Mouse (Mus musculus) embryo, embryonic 9.5 days (tissue): ENCODE results near the gene Cd2bp2.

Experiments used
- DNase-seq: peaks from one replicate; pipeline ENCODE4 v3.0.0-alpha.2; 2017; ENCODE audit errors: extremely low spot score

The Cd2bp2 gene

DNA sequence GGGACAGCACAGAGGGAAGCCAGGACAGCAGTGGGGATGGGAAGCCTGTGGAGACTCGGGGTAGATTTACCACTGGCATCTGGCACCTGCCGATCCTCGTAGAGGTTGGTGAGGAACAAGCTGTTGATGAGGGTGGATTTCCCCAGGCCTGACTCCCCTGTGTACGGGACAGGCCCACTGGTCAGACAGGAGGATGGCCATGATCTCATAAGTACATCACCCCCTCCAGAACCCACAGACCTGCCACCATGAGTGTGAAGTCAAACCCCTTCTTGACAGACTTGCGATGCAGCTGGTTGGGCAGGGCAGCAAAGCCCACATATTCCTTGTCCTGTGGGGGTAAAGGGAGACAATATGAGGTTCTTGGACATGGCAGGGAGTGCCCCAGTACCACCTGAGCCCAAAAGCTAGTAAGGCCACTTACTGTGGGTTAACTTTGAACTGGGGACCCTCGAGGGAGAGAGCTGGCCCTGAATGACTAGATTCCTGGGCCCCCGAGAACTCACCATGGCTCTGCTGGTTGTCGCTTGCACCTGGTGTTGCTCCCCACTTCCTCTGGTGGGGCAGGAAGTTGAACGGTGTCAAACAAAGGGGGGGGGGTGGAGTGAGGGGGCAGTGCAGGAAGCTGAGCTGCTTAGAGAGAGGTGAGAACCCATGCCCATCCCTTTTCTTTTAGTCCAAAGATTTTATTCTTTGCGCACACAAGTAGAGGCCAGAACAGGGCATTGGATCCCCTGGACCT lies 22.2 kb upstream of the Cd2bp2 start:
- DNase-seq: no peak

DNA sequence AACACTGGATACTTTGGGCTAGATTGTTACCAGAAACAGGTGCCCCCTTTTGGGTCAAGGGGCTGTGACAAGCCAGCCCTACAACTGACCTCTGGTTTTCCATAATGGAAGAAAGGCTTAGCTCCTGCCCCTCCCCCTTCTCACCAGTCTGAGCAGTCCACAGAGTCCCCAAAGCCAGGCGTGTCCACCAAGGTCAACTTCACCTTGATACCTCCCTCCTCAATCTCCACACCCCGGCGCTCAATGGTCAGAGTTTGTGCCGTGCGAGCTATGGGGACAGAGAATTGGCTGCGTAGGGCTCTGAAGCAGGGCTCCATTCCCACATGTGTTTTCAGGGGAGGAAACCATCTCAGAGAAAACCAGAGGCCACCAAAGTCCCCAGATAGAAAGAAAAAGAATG lies 21.6 kb upstream of the Cd2bp2 start:
- no peak for DNase-seq

DNA sequence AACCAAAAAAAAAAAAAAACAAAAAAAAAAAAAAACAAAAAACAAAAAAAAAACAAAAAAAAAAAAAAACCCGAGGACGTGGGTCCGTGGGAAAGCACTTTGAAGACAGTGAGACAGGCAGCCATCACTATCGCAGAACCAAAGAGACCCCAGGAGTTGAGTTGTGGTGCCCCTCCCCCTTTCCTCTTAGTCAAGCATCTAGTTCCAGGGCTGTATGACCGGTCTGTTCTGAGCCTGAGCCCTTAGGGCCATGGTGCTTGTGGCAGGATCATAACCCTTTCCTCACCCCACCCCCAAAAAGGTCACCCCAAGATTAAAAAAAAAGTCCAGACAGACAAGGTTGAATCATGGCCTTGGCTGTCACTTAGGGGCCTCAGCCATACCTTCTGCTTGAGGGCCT lies 20.5 kb upstream of the Cd2bp2 start:
- no peak for DNase-seq

DNA sequence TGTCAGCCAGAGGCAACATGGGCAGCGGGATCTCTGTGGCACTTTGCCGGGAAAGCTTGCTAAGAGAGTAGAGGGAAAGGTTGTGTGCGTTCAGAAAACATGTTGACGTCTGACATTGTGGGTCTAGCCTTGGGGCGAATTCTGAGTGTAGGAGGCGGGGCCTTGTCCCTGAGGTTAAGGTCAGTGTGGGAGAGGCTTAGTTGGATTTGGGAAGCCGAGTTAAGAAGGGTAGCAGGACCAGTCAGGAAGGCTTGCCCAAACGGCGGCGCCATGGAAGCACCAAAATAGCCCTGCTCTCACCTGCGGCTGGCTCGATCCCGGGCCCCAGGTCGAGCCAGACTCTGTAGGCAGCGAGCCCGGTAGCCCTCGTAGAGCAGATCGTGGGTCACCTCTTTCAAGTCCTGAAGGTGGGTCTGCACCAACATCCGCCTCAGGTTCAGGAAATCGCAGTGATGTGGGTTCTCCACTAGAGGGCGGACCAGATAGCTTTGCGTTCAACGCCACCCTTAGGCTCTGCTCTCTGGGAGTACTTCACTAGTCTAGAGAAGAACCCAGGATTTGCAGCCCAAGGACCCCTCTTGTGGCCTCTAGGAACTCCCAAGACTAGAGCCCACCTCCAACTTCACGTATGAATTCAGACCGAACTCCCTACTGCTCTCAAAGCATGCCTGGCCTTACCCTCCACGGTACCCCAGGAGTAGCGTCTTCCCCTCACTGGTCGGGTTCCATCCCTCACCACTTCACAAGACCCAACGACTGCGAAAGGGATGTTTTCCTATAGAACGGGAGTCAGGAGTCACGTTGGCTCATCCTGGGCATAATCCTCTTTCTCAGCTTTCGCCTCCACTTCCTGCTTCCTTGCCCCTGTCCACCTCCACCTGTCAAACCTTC lies 19.4 kb upstream of the Cd2bp2 start:
- peak; percentile 69 for DNase-seq

DNA sequence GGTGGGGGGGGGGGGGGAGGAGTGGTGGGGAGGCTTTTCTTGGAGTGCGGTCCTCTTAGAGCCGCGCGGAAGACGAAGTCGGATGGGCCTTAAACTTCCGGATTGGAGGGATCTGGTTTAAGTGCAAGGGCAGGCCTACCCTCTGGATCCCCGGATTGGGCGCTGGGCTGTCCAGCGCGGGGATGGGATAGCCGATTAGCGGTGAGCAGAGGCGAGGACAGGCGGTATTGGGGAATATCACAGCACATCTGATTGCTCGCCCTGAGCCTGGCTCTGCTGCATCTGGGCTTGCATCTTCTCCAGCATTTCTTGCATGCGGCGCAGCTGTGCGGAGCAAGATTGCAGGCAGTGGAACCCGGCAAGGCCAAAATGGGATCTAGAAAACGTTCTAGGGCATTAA lies 18.7 kb upstream of the Cd2bp2 start:
- DNase-seq: no peak

DNA sequence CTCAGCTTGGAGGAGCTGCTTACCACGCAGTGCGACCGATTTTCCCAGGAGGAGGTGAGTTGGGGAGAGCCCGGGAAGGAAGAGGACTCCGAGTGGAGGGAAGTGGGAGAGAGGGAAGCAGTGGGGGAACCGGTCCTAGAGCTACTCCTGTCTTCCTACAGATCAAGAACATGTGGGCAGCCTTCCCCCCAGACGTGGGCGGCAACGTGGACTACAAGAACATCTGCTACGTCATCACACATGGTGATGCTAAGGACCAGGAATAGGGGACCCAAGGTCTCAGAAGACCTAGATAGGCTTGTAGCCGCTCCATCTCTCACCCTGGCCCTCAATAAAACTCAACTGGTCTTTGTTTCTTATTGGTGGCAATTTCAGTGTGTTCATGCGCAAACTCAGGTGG lies 18.1 kb upstream of the Cd2bp2 start:
- no peak for DNase-seq

DNA sequence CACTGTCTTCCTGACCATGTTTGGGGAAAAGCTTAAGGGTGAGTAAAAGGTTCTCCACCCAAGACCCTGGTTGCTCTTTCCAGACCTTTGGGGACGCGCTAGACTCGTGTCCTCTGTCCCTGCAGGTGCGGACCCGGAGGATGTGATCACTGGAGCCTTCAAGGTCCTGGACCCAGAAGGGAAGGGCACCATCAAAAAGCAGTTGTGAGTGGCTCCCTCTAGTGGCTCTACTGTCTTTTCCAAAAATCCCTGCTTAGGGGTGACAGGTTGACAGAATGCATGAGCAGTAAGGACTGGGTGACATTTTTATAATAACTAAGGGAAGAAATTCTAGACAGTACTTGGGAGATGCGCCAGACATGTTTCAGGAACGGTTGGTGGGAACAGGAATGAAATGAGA lies 17.6 kb upstream of the Cd2bp2 start:
- peak; percentile 47 for DNase-seq

DNA sequence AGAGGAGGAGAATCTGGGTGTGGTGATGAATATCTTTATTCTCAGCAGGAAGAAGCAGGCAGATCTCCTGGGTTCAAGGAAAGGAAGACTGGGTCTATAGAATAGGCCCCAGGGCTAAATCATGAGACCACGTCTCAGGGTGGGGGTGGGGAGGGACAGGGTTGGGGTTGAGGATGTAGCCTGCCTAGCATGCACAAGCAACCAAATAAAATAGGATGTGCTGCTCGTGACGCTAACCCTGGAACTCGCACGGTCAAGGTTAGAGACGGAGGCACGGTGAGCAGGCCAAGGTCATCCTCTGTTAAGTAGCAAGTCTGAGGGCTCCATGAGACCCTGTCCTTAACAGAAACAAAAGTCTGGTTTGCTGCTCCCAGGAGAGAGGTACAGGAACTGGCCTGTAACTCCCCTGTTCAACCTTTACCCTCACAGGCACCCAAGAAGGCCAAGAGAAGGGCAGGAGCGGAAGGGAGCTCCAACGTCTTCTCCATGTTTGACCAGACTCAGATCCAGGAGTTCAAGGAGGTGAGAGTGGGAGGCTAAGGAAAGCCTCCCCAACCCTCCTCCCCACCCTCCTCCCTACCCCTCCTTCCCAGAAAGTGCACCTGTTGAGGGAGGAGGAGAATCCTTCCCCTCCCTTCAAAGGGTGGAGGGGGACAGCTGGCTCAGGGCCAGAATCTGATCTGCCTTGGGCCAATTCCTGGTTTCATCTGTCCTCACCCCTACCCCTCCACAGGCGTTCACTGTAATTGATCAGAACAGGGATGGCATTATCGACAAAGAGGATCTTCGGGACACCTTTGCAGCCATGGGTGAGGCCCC lies 16.8 kb upstream of the Cd2bp2 start:
- no peak for DNase-seq

DNA sequence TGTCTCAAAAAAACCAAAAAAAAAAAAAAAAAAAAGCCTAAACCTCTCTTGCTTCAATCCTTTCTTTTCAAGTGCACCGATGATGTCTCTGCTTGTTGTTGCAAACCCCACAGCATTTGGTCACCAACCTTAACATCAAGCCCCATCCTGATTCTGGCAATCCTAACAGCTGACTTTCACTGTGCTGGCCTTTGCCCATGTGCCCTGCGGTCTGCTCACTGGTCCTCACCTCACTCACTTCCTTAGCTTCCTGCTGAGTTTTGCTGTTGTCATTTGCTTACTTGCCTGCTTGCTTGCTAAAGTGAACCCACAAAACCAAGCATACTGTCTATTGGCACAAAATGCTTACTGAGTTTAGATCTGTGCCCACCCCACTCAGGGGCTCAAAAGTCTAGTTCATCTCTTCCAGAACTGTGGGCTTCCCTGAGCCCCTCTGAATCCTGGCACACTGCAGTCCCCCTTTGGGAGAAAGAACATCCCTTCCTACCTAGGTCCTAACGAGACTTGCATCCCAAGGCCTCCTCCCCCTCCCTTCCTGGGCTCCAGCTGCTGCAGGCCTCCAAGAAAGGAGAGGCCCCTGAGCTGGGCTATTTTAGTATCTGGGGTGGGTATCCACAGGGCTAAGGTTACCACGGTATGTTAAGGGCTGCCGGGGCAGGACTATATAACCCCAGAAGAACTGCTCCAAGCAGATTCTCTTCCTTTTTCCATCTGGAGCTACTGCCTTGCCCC lies 15.3 kb upstream of the Cd2bp2 start:
- DNase-seq: no peak

DNA sequence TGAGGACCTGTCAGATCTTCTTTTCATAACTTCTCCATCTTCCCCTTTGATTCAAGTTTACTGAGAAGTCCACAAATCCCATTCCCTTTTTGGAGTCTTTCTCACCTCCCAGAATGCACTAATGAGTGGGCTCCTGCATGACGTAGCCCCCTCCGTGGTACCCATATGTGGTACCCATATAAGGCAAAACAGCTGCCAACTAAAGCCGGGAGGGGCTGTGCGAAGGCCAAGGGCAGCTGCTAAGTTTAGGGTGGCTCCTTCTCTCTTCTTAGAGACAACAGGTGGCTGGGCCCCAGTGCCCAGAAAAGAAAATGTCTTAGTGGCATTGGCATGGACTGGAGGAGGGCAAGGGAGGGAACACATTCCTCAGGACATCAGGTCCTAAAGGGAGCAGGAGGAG lies 14.4 kb upstream of the Cd2bp2 start:
- DNase-seq: no peak

DNA sequence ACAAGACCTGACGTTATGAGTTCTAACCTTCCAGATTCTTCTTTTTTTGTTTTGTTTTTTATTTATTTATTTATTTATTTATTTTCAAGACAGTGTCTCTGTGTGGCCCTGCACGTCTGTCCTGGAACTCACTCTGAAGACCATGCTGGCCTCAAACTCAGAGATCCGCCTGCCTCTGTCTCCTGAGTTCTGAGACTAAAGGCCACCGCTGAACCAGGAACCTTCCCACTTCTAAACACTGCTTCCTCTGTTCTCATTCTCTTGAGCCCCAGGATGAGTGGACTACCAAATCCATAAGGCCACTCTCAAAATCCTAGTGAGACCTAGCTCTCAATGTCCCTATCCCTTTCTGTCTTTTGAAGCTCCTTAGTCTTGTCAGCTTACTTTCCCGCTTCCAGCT lies 14.0 kb upstream of the Cd2bp2 start:
- no peak for DNase-seq

DNA sequence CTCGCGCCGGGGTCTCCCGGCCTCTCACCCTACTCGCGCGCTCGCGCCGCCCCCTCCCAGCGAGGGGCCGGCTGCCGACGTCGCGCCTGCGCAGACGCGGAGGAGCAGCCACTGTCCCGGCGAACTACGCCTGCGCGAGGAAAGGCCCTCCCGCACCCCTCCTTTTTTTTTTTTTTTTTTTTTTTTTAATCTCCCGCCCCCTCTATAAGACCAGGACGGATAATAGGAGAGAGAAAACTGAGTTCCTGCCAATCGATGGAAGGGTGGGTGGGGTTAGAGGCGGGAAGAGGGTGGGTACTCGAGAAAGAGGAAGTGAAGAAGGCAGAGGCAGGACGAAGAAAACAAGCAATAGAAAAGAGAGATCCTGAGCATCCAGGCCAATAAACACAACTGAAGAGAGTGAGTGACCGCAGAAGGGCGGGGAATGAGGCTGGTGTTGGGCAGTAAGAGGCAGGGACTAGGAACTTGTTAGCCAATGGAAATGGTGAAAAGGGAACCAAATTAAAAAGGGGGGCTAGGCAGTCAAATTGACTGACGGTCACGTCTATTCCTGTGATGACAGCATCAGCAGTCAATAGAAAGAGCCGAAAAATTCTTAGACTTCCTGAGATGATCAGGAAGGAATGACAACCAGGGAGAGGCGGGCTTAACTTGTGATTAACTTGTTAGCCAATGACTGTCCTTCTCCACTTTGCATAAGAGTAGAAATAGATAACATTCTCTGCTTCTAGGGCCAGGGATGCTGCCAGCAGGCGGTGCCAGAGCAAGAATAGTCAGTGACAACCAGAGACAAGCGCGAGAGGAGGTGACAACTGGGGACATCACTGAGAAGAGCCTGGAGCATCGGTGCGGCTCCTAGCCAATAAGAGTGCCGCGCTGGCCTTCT lies 12.9 kb upstream of the Cd2bp2 start, which contains the start of gene Mylpf:
TSS of gene Mylpf (plus strand) at position 338 of the 886 bp plus-strand sequence.
- DNase-seq: peak; percentile 95

DNA sequence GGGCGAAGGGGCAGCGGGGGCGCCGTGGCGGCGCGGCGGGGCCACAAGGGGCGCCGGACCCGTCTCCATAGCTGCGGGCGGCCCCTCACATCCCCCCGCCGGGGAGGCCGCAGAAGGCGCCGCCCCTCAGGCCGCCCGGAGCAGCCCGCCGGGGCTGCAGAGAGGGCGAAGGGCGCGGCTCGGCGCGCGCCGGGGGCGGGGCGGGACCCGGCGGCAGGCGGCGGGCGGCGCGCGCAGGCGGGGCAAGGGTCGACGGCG lies 12.4 kb upstream of the Cd2bp2 start, which contains the start of gene Tbc1d10b:
TSS of gene Tbc1d10b (minus strand) at position 174 of the 258 bp plus-strand sequence.
- DNase-seq: no peak

DNA sequence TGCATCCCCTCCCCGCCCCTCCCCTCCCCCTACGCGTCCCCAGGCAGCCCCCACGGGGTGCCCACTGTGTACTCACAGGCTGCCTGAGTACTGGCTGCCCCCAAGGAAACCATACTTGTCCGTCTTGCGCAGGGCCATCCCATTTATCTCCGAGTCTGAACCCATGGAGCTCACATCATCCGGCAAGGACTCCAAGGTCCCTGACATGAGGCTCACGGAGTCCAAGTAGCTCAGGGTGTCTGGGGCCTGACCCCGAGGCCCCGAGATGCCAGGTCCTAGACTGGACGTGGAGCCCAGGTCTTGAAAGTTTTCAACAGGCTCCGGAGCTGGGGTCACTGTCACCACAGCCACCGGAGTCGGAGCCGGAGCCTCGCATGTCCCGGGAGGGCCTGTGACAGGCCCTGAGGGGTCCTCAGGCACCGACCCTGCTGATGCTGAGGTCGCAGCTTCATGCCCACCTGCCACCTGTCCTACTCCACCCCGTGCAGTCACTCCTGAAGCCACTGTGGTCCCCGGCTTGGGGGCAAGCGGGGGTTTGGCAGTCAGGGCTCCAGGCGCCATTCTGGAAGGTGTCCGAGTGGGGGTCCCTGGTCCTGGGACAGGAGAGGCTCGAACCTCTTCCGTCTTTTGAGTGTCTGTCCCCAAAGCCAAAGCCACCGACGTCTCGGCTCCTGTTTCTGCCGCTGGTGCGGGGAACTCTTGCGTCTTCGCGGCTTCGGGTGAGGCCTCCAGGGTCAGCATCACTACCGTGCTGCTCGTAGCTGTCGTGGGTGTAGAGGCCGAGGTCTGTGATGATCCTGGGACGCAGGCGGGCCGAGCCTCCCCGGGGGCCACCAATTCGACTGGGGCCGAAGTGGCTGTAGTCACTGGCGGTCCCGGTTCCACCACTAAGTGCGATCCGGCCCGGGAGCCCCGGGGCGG lies 11.8 kb upstream of the Cd2bp2 start:
- peak; percentile 29 for DNase-seq

DNA sequence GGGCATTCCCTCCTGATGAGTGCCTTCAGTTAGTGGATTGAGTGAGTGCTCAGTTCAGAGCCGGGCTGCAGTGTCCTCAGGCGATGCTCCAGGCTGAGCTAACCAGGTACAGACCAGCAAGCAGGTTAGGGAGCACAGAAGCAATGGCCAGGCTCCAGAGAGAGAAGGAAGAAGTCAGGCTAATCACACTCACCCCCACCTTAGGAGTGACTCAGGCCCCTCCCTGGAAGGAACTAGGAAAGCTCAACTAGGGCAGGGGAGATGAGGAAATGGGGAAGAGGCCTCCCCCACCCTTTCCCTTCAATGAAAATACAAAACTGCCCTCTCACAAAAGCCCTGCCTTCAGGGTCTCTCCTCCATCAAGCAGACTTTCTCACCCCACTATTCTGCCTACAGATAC lies 10.8 kb upstream of the Cd2bp2 start:
- DNase-seq: no peak

DNA sequence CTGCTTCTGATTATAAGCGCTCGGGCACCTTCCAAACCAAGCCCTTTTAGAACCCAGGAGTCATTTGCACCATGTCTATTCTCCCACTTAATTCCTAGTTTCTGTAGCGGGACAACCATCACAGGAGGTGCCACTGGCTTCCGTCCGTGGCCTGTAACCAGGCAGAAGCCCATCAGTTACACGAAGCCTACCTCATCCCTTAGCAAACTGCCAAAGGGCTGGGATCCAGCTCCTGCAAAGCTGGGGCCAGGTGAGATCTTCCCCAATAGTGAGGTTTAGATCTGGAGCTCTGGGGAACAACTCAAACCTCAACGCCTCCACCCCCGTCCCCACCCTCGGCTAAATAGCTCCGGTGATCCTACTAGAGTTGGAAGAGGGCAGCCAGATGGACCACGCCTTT lies 634 bp upstream of the Cd2bp2 start:
- DNase-seq: no peak

DNA sequence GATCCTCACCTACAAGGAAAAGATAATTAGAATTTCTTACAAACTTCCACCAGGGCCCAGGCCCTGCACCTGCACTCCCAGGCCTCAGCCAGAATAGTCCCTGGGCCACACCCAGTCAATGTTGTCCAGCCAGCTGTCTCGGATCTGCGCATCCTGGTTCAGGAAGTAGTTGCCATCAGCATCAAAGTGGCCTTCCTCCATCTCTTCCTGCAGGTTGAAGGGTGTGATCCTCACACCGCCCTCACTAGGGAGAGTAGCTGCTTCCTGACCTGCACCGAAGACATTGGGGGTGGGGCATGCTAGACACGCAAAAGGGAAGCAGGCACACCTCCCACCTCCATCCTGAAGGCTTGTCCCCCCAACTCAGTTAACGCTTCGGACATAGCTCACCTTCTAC lies 1.2 kb downstream of the Cd2bp2 start:
- no peak for DNase-seq

DNA sequence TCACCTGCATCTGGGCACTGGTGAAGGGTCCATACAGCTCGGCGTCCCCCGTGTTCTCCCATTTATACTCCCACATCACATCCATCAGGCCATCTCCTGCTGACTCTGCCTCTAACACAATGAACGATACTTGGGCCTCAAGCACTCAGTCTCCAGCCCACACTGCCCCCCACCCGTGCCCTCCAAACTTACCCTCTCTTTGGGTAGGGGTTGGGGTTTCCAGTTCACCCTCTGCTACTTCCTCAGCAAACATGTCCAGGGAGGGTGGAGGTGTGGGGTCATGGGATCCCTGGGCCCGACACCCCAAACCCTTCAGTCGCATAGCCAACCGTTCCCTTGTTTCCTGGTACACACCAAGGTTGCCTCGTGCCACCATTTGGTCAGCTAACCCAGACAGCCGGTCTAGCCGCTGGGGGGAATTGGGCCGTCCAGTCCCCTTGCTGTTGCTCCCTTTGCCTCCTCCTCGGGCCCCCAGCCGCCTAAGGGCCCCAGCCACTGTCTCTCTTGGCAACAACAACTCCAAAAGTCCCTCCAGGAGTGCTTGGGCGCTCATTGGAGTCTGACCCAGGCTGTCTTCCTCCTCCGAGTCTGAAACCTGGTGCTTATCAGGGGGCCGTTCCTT lies 1.7 kb downstream of the Cd2bp2 start:
- no peak for DNase-seq

DNA sequence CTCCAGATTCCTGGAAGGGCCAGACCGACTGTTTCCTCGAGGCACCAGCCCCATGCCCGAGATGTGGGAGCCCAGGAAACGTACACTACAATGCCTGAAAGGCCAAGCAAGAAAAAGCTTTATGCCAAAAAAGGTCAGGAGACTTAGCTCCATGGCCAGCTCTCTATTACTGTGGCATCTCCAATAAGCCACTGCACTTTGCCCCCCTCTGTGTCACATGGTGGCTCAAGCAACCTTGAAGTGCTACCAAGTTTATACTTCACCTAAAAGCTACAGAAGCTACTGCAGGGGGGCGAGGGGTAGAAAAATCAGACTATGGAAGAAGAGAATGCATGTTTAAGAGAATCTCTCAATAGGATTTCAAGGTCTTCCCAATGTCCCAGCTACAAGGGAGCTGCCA lies 2.9 kb downstream of the Cd2bp2 start:
- no peak for DNase-seq
